Mouse (Mus musculus) stomach, embryonic 15.5 days (tissue): ENCODE data around the gene Tnfaip8l2. TPM values are rescaled to one million over a fixed set of nuclear protein-coding genes. Genes with fewer than 3 reads are reported as not detected.
"Not testable (repeated sequence)": the region's sequence is repeated elsewhere in the genome, so short reads cannot be mapped to it uniquely, and the experiment has no call there.

Experiments used
- ATAC-seq: fragments of 200-750 bp; cut with Nextera tagmentation; 2 replicates; pipeline ENCODE4 v1.8.0; 2017; ENCODE audit warnings: low read depth, moderate number of reproducible peaks, moderate TSS enrichment; ENCODE audit not compliant: insufficient read depth, low FRiP score
- H3K27ac ChIP-seq: fragments of 300-500 bp; sonication (generic); 2 replicates; pipeline ENCODE4 v1.5.1; 2015; ENCODE audit warnings: mild to moderate bottlenecking, inconsistent platforms
- H3K27me3 ChIP-seq: fragments of 300-500 bp; sonication (generic); replicated peaks from 2 replicates; pipeline ENCODE4 v1.6.1; 2015; ENCODE audit warnings: inconsistent platforms
- H3K36me3 ChIP-seq: fragments of 300-500 bp; sonication (generic); 2 replicates; pipeline ENCODE4 v1.6.1; 2015; ENCODE audit warnings: inconsistent platforms
- H3K4me1 ChIP-seq: fragments of 300-500 bp; sonication (generic); 2 replicates; pipeline ENCODE4 v1.6.1; 2015; ENCODE audit warnings: inconsistent platforms
- H3K4me2 ChIP-seq: fragments of 300-500 bp; sonication (generic); 2 replicates; pipeline ENCODE4 v1.6.1; 2015; ENCODE audit warnings: mild to moderate bottlenecking, inconsistent platforms
- H3K4me3 ChIP-seq: fragments of 300-500 bp; sonication (generic); replicated peaks from 2 replicates; pipeline ENCODE4 v1.5.1; 2015; ENCODE audit warnings: inconsistent platforms
- H3K9ac ChIP-seq: fragments of 300-500 bp; sonication (generic); 2 replicates; pipeline ENCODE4 v1.6.1; 2015; ENCODE audit warnings: inconsistent platforms
- H3K9me3 ChIP-seq: fragments of 300-500 bp; sonication (generic); 2 replicates; pipeline ENCODE4 v1.6.1; 2016; ENCODE audit warnings: inconsistent platforms
- WGBS: fragments of 180-500 bp; shearing (Covaris S2); methylation state at CpG from one replicate; pipeline ENCODE4 v1.1.7; 2015; 5-methylcytosine and 5-hydroxymethylcytosine counted together
- microRNA-seq: library from miRNA; unstranded; fragments of <30 nt; microRNA quantifications from one replicate; pipeline ENCODE4, GENCODE M21; 2016
- polyA plus RNA-seq: library from polyadenylated mRNA; unstranded; fragments of >200 nt; fragmentation: Nextera tagmentation; extraction: Ambion mirVana; gene quantifications from 2 replicates; pipeline ENCODE4 v1.2.1, GENCODE M21; 2015

Gene Tnfaip8l2
- polyA plus RNA-seq, 1 experiment from 2014 or later: 6.7 TPM

- not testable (repeated sequence) for H3K36me3 ChIP-seq, H3K9ac ChIP-seq, H3K27me3 ChIP-seq, H3K27ac ChIP-seq, H3K4me1 ChIP-seq, ATAC-seq, H3K9me3 ChIP-seq
- Histone ChIP-seq H3K4me2 (peak overlapping the region; percentile 70), H3K4me3 (peak overlapping the region; percentile 89; the same call in 1 of the 2 replicates)
Measured at GRCm38 (mm10) chr3:95107308-95107707, 34.9 kb downstream of the Tnfaip8l2 start.

- H3K36me3 ChIP-seq: no peaks in the 10 kb centered on the region
- peak; percentile 87 for ATAC-seq
- peaks cover 4% of the 10 kb centered on the region for H3K4me1 ChIP-seq
- H3K9ac ChIP-seq: peak within 1 kb of the TSS; percentile 92
- peak within 1 kb of the TSS; percentile 70 for H3K4me2 ChIP-seq
- H3K9me3 ChIP-seq: no peaks in the 10 kb centered on the region
- peak within 1 kb of the TSS; percentile 89 for H3K4me3 ChIP-seq
- H3K27ac ChIP-seq: peak within 1 kb of the TSS; percentile 84
- under 1% methylated on average over 49 of the region's 51 CpGs for WGBS
- H3K27me3 ChIP-seq: no peaks in the 10 kb centered on the region
Measured at GRCm38 (mm10) chr3:95106338-95107117, 35.6 kb downstream of the Tnfaip8l2 start, which contains the start of gene Pip5k1a. Gene Pip5k1a, minus strand, starts transcription at chr3:95106930.

GRCm38 (mm10) chr3:95105586-95106337 lies 36.4 kb downstream of the Tnfaip8l2 start:
- ATAC-seq: no peak
- H3K4me1 ChIP-seq: peaks cover 4% of the 10 kb centered on the region
- H3K27ac ChIP-seq: peak overlapping the region; percentile 84
- no peaks in the 10 kb centered on the region for H3K9me3 ChIP-seq
- no peaks in the 10 kb centered on the region for H3K36me3 ChIP-seq
- 1% methylated on average over 16 of the region's 16 CpGs for WGBS
- no peaks in the 10 kb centered on the region for H3K27me3 ChIP-seq
- peak overlapping the region; percentile 92 for H3K9ac ChIP-seq
- peak overlapping the region; percentile 89 for H3K4me3 ChIP-seq
- peak overlapping the region; percentile 56 for H3K4me2 ChIP-seq

GRCm38 (mm10) chr3:95105121-95105520 lies 37.0 kb downstream of the Tnfaip8l2 start:
- Histone ChIP-seq H3K9ac (peak overlapping the region; percentile 92; the same call in 1 of the 2 replicates), H3K4me1 (peaks cover 4% of the 10 kb centered on the region), H3K27ac (0 out of 2 replicates have a peak overlapping the region, but pooled peaks have one; percentile 5), H3K4me3 (peak overlapping the region; percentile 89), H3K9me3 (no peaks in the 10 kb centered on the region), H3K27me3 (no peaks in the 10 kb centered on the region), H3K36me3 (no peaks in the 10 kb centered on the region), H3K4me2 (peak overlapping the region; percentile 56)
- WGBS: 39% methylated on average over 4 of the region's 4 CpGs
- ATAC-seq: no peak

- Histone ChIP-seq H3K9ac (no peak overlapping the region), H3K27me3 (no peaks in the 10 kb centered on the region), H3K36me3 (0 out of 2 replicates have a peak, but pooled peaks cover 4% of the 10 kb centered on the region), H3K4me2 (no peak overlapping the region), H3K4me3 (no peak overlapping the region), H3K9me3 (no peaks in the 10 kb centered on the region), H3K4me1 (peaks cover 4% of the 10 kb centered on the region), H3K27ac (no peak overlapping the region)
- 33% methylated on average over 2 of the region's 2 CpGs for WGBS
- ATAC-seq: no peak
Measured at GRCm38 (mm10) chr3:95100854-95101253, 41.3 kb downstream of the Tnfaip8l2 start.

Small RNA genes within 50 kb of the gene (microRNA-seq; reads per million reads assigned to microRNA genes)
- not detected for gene Mir8099-1

Other genes starting within 250 kb of the Tnfaip8l2 start
- gene Selenbp1, start 209.3 kb downstream of the Tnfaip8l2 start, polyA plus RNA-seq: 109 and 122 TPM in 2 replicates
- gene Rfx5, start 188.3 kb downstream of the Tnfaip8l2 start, polyA plus RNA-seq: 8.5 and 9.6 TPM in 2 replicates
- 19.3 and 22.0 TPM in 2 replicates for gene Pi4kb, start 167.6 kb downstream of the Tnfaip8l2 start, polyA plus RNA-seq
- gene Zfp687, start 126.9 kb downstream of the Tnfaip8l2 start, polyA plus RNA-seq: 19.3 and 22.0 TPM in 2 replicates
- 220 and 221 TPM in 2 replicates for gene Psmd4, start 99.7 kb downstream of the Tnfaip8l2 start, polyA plus RNA-seq
- gene Pip5k1a, start 35.4 kb downstream of the Tnfaip8l2 start, polyA plus RNA-seq: 17.0 and 17.5 TPM in 2 replicates
- gene Vps72, start 31.3 kb downstream of the Tnfaip8l2 start, polyA plus RNA-seq: 119 and 124 TPM in 2 replicates
- 1.6 and 1.7 TPM in 2 replicates for gene Tmod4, start 17.9 kb downstream of the Tnfaip8l2 start, polyA plus RNA-seq
- gene Scnm1, start 8.3 kb downstream of the Tnfaip8l2 start, polyA plus RNA-seq: 59.1 and 62.7 TPM in 2 replicates
- gene Lysmd1, start 8.3 kb downstream of the Tnfaip8l2 start, polyA plus RNA-seq: 11.6 and 11.7 TPM in 2 replicates
- gene Sema6c, start 18.1 kb upstream of the Tnfaip8l2 start, polyA plus RNA-seq: 5.9 and 6.9 TPM in 2 replicates
- 10.7 and 11.4 TPM in 2 replicates for gene Gabpb2, start 75.6 kb upstream of the Tnfaip8l2 start, polyA plus RNA-seq
- 83.5 and 96.5 TPM in 2 replicates for gene Cdc42se1, start 86.4 kb upstream of the Tnfaip8l2 start, polyA plus RNA-seq
- 18.5 and 18.6 TPM in 2 replicates for gene Mllt11, start 89.8 kb upstream of the Tnfaip8l2 start, polyA plus RNA-seq
- gene Gm128, start 99.2 kb upstream of the Tnfaip8l2 start, polyA plus RNA-seq: 0.35 TPM in 2 replicates
- gene Bnipl, start 108.8 kb upstream of the Tnfaip8l2 start, polyA plus RNA-seq: 3.5 and 5.8 TPM in 2 replicates
- 45.8 and 51.2 TPM in 2 replicates for gene Mindy1, start 139.0 kb upstream of the Tnfaip8l2 start, polyA plus RNA-seq
- 16.6 and 17.3 TPM in 2 replicates for gene Prune1, start 139.7 kb upstream of the Tnfaip8l2 start, polyA plus RNA-seq
- gene Anxa9, start 164.8 kb upstream of the Tnfaip8l2 start, polyA plus RNA-seq: 2.3 and 3.4 TPM in 2 replicates
- 138 and 146 TPM in 2 replicates for gene Cers2, start 172.4 kb upstream of the Tnfaip8l2 start, polyA plus RNA-seq
- 29.9 and 34.1 TPM in 2 replicates for gene Setdb1, start 214.8 kb upstream of the Tnfaip8l2 start, polyA plus RNA-seq